Mouse (Mus musculus) G1E-ER4 (cell line): ENCODE results near the gene Ddi2. TPM values are rescaled to one million over a fixed set of nuclear protein-coding genes. Genes with fewer than 3 reads are reported as not detected.

Experiments used
- GATA1 ChIP-seq: IDR thresholded peaks from one replicate; pipeline ENCODE4 v1.8.0; 2012; ENCODE audit warnings: low read length, inconsistent platforms
- polyA plus RNA-seq: library from polyadenylated mRNA; stranded (reverse); fragments of >175 nt; gene quantifications from 2 replicates; pipeline ENCODE4 v1.2.3, GENCODE M21; 2012

The Ddi2 gene
- polyA plus RNA-seq, 1 experiment = 10.5 TPM

DNA sequence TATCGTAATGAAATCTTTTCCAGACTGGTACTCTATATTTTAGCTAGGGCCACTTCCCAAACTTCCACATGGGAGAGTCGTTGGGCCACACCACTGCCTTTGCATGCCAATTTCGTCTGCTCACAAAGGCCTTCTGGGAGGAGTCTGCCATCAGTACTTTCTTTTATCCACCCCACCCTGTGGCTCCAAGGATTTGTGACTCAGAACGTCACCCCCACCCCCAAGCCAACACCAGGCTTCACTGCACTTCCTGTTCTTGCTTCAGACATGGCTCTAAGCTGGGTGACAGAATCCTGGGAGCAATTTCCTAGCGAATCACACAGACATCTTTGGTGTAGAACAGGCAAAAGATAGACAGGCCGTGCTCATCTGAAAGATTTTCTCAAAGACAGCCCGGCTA, 41.5 kb downstream of the Ddi2 start:
- no peak for TF ChIP-seq GATA1

DNA sequence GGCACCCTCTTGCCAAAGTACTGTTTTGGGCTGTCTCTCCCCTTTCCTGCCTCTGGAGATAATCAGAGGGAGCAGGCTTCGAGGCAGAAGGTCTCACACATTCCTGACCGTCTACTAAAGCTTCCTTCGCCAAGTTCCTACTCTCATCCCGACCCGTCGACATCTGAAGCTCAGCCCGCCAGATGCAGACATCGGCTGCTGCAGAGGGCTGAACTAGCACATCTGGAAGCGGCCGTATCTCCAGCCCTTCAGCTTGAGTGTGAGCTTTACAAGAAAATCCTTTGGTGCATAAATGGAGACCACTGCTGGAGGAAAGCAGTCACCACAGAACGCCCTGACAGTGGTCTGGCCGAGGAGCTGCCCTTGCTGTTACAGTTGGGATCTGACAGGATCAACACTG, 42.3 kb downstream of the Ddi2 start:
- TF ChIP-seq GATA1 = no peak

DNA sequence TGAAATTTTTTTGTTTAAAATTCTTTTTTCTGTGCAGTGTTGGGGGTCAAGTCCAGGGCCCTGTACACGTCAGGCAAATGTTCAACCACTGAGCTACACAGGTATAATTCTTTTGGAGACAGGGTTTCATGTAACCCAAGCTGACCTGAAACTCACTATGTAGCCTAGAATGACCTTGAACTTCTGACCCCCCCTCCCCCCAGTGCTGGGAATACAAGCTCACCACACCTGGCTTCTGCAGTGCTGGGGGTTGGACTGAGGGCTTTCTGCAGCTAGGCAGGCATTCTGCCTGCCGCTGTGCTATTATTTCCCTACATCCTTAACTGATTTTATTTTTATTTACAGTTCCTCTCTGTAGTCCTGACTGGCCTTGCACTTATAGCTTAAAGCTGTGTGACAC, 44.2 kb downstream of the Ddi2 start:
- TF ChIP-seq GATA1 = no peak

DNA sequence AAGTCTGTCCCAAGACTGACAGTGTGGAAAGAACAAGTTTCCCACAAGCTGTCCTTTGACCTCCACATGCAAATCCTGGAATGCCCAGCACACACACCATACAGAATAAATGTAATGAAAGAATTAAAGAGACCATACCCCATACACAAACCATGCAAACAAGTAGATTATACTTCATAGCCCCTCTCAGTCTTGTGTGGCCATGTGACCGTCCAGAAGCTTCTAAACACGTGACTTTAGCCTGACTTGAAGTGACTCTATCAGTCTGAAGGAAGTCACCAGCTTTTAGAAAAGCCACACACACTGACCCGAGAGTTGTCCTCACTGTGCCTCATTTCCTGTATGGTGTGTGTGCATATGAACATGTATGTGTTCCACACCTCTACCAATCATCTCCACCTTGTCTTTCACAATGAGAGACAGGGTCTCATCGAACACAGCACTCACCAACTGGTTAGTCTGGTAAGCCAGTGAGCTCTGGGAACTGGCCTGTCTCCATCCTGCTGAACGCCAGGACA, 46.7 kb downstream of the Ddi2 start:
- no peak for TF ChIP-seq GATA1

DNA sequence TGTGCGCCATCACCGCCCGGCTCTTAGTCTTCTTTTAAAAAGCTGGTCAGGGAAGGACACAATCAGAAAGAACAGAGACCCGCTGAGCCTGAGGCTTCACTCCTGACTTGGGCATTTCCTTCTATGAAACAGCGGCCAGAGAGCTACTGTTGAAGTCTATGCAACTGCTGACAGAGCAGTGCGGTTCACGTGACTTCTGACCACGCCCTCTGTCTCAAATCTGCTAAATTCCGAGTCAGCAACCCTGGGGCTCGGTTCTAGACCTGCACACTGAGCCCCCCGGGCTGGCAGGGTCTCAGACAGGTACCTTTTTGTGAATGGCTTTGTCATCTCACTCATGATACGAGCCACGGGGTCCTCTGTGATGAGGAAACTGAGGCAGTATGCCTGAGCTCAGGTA, 50.9 kb downstream of the Ddi2 start:
- TF ChIP-seq GATA1 = no peak

DNA sequence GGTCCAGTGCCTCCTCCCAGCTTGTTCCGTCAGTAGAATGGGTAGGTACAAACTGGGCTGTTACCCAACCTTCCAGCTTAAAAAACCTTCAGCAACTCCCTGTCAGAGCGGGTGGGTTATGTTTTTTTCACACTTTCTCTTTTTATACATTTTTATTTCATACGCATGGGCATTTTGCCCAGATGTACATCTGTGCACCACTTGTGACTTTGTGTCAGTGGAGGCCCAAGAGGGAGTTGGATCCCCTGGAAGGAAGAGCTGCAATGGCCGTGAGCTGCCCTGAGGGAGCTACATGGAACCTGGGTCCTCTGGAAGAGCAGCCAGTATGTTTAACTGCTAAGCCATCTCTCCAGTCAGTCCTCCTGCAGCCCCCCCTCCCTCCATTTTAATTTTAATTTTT, 51.8 kb downstream of the Ddi2 start:
- TF ChIP-seq GATA1 = no peak

DNA sequence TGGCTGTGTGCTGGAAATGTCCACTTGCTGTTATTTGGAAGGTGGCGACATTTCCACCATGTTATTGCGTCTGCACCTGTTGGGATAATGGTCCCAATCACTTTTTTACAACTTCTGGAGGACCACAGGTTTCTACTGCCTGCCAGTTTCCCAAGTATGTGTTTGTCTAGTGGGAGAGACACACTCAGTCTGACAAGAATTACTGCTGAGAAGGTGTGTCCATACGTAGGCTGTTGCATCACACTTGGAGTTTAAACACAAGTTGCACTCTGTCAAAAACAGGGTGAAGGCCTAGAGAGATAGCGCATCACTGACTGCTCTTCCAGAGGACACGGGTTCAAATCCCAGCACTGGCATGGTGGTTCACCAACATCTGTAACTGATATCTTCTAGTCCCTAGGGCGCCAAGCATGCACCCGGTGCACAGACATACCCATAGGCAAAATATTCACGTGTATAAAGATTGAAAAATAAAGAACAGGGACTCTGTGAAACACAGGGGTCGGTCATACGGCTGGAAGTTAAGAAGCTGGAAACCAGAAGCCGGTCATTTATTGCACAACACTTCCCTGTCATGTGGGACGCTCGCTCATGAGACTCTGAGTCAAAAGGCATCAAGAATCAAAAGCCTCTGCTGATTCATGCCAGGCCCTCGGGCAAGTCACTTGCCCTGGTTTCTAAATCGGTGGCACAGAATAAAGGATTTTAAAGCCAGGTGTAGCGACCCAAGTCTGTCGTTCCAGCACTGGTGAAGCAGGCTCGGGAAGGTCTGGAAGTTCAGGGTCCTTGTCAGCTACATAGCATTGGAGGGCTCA, 53.1 kb downstream of the Ddi2 start:
- no peak for TF ChIP-seq GATA1

DNA sequence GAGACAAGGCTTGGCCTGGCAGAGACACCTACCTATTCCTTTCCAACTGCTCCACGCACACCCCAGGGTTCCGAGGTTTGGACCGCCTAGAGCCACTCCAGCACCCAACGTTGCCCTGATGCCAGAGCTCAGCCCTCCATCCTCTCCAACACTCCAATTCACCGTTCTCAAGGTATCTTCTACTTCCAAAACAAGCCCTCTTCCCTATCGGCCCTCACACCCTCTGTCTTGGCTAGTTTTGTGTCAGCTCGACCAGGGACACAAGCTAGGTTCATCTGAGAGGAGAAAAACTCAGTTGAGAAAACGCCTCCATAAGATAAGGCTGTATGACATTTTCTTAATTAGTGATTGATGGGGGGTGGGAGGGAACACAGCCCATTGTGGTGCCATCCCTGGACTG, 58.4 kb downstream of the Ddi2 start, which contains the start of gene Plekhm2:
Plekhm2 (minus strand) TSS at position 101 of the 400 bp plus-strand sequence.
- TF ChIP-seq GATA1 = no peak

DNA sequence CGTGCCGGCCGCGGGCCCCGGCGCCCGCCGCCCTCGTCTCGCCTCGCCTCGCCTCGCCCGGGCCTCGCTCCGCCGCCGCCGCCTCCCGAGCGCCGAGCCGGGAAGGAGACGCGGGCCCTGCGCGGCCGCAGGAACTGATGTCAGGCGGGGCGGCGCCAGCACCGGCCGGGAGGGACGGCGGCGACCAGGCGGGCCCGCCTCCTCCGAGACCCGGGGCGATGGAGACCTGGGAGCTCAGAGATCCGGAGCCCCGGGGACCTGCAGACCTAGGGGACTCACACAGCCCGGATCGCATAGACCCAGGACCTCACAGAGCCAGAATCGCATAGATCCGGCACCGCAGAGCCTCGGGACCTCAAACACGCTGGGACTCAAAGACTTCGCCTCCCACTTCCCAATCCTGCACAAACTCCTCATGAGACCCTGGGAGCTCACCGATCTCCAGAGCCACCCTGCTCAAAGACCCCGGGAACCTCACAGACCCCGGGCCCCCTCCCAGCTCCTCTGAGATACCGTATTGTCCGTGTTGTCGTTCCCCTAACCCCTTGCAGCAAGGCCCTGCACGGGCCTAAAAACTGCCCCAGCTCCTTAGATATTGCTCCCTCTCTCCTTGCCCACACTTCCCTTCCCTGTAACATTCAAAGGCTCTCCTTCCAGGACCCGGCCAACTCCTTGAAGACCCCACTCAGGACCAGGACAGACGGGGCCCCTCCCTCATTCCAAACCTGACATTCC, 59.0 kb downstream of the Ddi2 start:
- no peak for TF ChIP-seq GATA1

DNA sequence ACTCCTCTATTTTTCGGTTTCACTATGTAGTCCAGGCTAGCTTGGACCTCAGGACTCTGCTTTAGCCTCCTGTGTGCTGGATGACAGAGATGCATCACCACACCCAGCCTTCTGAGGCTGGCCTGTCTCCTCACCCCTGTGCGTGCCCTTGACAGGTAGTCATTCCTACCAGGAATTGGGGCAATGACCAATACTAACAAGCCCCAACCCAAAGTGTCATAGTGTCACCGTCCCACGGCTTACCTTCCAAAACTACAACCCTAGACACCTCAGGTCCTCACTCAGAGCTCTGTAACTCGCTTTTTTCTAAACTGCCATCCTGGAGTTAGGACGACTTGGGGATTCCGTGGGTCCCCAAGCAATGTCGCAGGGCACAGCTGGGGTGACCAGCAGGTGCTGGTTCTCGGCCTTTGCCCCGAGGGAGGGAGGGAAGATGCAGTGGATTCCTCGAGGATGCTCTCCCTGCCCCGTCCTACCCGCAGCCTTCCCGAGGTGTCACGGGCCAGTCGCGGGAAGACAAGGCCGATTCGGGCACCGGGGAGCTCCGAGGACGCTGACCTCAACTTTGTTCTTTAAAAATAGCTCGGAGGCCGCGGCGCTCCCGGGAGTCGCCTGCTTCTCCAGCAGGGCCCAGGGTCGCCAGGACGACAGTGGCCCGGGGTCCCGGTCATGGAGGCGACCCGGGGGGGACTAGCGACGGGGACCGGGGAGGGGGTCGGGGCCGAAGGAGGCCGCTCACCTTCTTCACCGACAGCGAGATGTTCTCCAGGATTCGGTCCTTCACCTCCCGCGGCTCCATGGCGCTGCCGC, 59.9 kb downstream of the Ddi2 start:
- no peak for TF ChIP-seq GATA1

DNA sequence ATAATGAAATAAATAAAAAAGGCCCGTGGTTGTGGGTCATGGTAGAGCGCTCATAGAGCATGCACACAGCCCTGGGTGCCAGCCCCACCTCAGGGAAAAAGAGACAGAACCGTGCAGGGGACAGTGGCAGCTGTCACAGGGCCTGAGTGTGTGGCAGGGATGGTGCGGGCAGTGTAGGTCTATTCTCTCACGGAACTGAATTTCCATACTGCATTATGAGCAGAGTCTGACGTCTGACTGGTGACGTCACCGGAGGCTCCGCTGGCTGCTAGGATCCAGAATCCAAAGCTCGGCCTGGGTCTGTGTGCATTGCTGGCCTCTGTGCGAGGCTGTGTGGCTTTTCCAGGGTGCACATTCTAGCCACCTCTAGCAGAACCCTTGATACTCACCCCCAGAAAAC, 62.3 kb downstream of the Ddi2 start:
- no peak for TF ChIP-seq GATA1

DNA sequence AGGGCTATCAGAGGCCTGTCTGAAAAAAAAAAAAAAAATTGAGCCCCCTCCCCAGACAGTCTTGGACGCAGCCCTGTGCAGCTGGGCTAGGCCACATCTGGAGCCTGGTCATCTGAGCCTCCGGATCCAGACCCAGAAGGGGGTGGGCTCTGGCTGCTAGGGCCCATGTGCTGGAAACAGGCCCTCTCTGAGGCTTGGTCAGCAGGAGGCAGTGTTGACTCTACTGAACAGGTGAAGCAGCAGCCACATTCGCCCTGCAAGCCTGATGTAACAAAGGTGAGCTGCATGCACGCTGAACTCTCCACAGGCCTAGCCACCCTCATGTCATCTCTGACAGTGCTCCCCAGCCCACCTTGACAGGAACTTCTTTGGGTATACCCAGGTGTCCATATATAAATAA, 63.5 kb downstream of the Ddi2 start:
- no peak for TF ChIP-seq GATA1

DNA sequence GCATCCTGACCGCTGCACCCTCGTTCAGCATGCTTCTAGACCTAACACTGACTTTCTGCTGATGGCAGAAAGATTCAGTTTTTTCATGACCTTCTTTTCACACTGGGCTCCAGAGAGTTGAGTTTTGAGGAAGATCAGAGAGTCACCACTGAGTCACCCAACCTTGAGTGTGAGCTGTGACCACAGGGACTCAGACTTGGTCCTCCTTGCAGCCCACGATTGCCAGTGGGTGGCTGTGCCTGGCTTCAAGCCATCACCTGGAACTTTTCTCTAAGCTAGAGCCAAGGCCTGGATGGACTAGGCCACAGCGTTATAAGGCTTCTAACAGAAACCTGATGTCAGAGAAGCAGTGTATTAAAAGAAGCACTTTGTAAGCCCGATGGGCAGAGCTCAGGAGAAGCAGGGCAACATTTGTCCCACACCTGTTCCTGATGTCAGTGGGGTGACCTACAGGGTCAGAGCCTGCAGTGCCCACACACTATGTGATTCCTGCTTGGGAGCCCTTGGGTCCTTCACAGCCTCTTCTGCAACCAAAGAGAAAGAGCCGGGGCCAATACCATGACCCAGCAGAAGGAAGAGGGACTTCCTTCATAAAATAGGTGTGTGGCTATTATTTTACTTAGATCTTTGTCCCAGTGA, 64.3 kb downstream of the Ddi2 start:
- no peak for TF ChIP-seq GATA1

DNA sequence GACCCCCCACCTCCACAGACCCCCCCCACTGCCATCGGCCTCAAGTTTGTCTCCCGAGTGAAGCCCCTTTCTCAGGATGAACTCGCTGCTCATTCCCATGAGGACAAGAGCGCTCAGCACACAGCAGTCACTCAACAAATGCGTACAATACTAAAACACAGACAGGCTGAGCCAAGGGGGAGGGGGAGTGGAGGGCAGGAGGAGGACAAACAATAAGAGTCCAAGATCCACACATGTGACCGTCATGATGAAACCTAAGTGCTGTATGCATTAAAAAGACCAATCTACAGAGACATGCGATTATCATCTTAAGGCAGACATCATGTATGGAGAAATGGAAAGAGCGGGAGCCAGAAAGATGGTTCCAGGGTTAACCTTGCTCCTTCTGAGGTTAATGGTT, 66.3 kb downstream of the Ddi2 start:
- TF ChIP-seq GATA1 = no peak

DNA sequence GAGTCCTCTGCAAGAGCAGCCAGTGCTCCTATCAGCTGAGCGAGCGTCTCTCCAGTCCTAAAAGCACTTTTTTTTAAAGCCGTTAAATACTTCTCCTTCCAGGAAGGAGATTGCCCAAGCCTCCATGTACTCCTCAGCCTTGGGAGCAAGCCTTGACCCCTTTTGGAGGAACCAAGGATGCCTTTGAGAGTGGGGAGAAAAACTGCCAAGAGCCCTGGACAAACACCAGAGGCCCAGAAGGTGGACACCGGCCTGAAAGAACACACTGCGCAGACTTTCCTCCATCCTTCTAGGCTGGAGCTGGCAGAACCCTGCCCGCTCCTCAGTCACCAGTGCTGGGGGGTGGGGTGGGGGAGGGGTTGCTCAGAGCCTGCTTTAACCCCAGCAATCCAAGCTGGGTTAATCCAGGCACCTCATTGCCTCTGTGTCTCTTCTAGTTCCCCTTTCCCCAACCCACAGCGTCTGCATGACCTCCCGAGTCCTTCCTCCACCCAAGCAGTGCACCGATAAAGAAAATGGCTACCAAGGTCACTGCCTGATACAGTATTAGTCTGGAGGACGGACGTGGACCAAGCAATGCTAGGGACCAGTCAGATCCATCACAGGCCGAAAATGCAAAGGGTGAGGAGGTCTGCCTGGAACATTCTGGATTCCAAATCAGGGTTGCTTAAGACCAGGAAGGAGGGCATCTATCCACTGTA, 67.2 kb downstream of the Ddi2 start:
- TF ChIP-seq GATA1 = no peak

DNA sequence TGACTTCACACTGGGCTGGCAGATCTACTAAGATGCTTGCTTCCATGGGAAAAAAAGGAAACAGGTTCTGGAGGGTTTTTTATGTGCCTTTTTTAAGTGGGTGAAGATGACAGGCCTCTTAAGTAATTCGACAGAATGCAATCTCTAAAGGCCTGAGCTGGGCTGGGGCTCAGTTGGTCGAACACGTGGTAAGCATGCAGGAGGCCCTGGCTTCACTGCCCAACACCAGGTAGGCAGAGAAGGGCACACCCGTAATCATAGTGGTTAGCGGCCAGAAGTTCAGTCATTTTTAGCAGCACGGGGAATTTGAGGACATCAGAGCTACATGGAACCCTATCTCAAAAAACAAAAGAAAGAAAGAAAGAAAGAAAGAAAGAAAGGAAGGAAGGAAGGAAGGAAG, 68.7 kb downstream of the Ddi2 start:
- TF ChIP-seq GATA1 = no peak
